Mouse (Mus musculus): ENCODE data around the gene Ptpn13. TPM values are rescaled to one million over a fixed set of nuclear protein-coding genes. Genes with fewer than 3 reads are reported as not detected.

Ptpn13 gene
- polyA plus RNA-seq, 1 experiment from 2014 or later = 8.7 TPM

- Histone ChIP-seq H3K9me3 (ENCODE audit: control insufficient read depth, low read length) (no peaks in the 10 kb centered on the region), H3K4me2 (ENCODE audit: low read length) (no peak overlapping the region), H3K9ac (replicated peaks; ENCODE audit: low read length) (no peak overlapping the region), H3K4me3 (replicated peaks; ENCODE audit: low read depth, low read length) (no peak overlapping the region), H3K27me3 (ENCODE audit: control insufficient read depth, insufficient read depth, low read length) (no peaks in the 10 kb centered on the region), H3K27ac (replicated peaks; ENCODE audit: low read depth, low read length) (no peak overlapping the region), H3K4me1 (ENCODE audit: control insufficient read depth, insufficient read depth, low read length) (no peaks in the 10 kb centered on the region), H3K36me3 (ENCODE audit: control insufficient read depth, insufficient read depth, low read length) (no peaks in the 10 kb centered on the region)
- 79% methylated on average over 9 of the region's 9 CpGs for WGBS
- no peak for DNase-seq
- no peak for ATAC-seq (ENCODE audit: low FRiP score, low TSS enrichment)
Observed at GRCm38 (mm10) chr5:103629854-103630580, 205.0 kb downstream of the Ptpn13 start.

DNA sequence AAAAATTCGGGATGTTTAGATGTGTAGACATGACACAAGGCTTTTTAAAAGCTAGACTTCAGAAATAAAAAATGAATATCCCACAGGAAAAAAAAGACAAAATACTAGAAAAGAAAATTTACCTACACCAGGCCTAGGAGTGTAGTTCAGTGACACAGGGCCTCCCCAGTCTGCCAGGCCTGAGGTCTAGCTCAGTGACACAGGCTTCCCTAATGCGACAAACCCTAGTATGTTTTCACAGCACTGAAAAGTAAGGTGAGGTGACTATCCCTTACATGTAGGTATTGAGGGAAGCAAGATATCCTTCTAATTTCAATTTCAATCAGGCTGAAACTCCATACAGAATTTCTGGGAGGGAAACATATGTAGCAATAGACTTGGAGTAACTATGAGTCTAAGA, 212.2 kb downstream of the Ptpn13 start:
- Histone ChIP-seq H3K27me3 (ENCODE audit: control insufficient read depth, insufficient read depth, low read length) (no peaks in the 10 kb centered on the region), H3K4me3 (replicated peaks; ENCODE audit: low read depth, low read length) (no peak overlapping the region), H3K27ac (replicated peaks; ENCODE audit: low read depth, low read length) (no peak overlapping the region), H3K36me3 (ENCODE audit: control insufficient read depth, insufficient read depth, low read length) (no peaks in the 10 kb centered on the region), H3K9ac (replicated peaks; ENCODE audit: low read length) (no peak overlapping the region), H3K4me2 (ENCODE audit: low read length) (no peak overlapping the region), H3K4me1 (ENCODE audit: control insufficient read depth, insufficient read depth, low read length) (no peaks in the 10 kb centered on the region), H3K9me3 (ENCODE audit: control insufficient read depth, low read length) (no peaks in the 10 kb centered on the region)
- ATAC-seq (ENCODE audit: low FRiP score, low TSS enrichment) (no peak), DNase-seq (no peak)
- WGBS = 93% methylated on average over 2 of the region's 2 CpGs

DNA sequence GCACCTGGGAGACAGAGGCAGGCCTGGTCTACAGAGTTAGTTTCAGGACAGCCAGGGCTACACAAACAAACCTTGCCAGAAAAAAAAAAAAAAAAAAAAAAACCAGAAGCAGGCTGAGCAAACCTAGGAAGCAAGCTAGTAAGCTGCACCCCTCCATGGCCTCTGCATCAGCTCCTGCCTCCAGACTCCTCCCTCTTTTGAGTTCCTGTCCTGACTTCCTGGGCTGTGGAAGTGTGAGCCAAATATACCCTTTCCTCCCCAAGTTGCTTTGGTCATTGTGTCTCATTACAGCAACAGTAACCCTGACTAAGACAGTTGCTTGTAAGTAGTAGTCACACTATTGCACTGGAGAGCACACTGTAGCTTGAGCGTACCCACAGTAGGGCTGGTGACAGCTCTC, 219.2 kb downstream of the Ptpn13 start:
- WGBS = 100% methylated on average over 1 of the region's 1 CpGs
- no peaks in the 10 kb centered on the region for H3K4me1 ChIP-seq (ENCODE audit: control insufficient read depth, insufficient read depth, low read length)

GRCm38 (mm10) chr5:103647320-103647719, 222.3 kb downstream of the Ptpn13 start:
- DNase-seq (no peak), ATAC-seq (ENCODE audit: low FRiP score, low TSS enrichment) (no peak)
- H3K9me3 ChIP-seq (ENCODE audit: control insufficient read depth, low read length) = no peaks in the 10 kb centered on the region
- no peak overlapping the region for H3K27ac ChIP-seq (replicated peaks; ENCODE audit: low read depth, low read length)
- no peak overlapping the region for H3K4me2 ChIP-seq (ENCODE audit: low read length)
- no peaks in the 10 kb centered on the region for H3K4me1 ChIP-seq (ENCODE audit: control insufficient read depth, insufficient read depth, low read length)
- H3K36me3 ChIP-seq (ENCODE audit: control insufficient read depth, insufficient read depth, low read length) = no peaks in the 10 kb centered on the region
- H3K9ac ChIP-seq (replicated peaks; ENCODE audit: low read length) = no peak overlapping the region
- H3K27me3 ChIP-seq (ENCODE audit: control insufficient read depth, insufficient read depth, low read length) = no peaks in the 10 kb centered on the region
- no peak overlapping the region for H3K4me3 ChIP-seq (replicated peaks; ENCODE audit: low read depth, low read length)
- WGBS = 81% methylated on average over 3 of the region's 3 CpGs

More for the DNA sequence above, 219.2 kb downstream of the Ptpn13 start:
- no peaks in the 10 kb centered on the region for H3K27me3 ChIP-seq (ENCODE audit: control insufficient read depth, insufficient read depth, low read length)
- DNase-seq = no peak
- H3K4me3 ChIP-seq (replicated peaks; ENCODE audit: low read depth, low read length) = no peak overlapping the region
- H3K9ac ChIP-seq (replicated peaks; ENCODE audit: low read length) = no peak overlapping the region
- no peaks in the 10 kb centered on the region for H3K9me3 ChIP-seq (ENCODE audit: control insufficient read depth, low read length)
- no peaks in the 10 kb centered on the region for H3K36me3 ChIP-seq (ENCODE audit: control insufficient read depth, insufficient read depth, low read length)
- no peak overlapping the region for H3K4me2 ChIP-seq (ENCODE audit: low read length)
- ATAC-seq (ENCODE audit: low FRiP score, low TSS enrichment) = no peak
- no peak overlapping the region for H3K27ac ChIP-seq (replicated peaks; ENCODE audit: low read depth, low read length)

Other genes with a start within 250 kb of the Ptpn13 start
- 119 and 132 TPM in 2 replicates for gene Mapk10, start 213.9 kb upstream of the Ptpn13 start, polyA plus RNA-seq (2014; fragmentation: Nextera tagmentation; extraction: Ambion mirVana)
- gene Slc10a6, start 204.2 kb downstream of the Ptpn13 start, polyA plus RNA-seq (2014; fragmentation: Nextera tagmentation; extraction: Ambion mirVana) = 0.27 and 0.29 TPM in 2 replicates
- 0.29 TPM in 1 of 2 replicates, not detected in the other for gene 1700016H13Rik, start 230.8 kb downstream of the Ptpn13 start, polyA plus RNA-seq (2014; fragmentation: Nextera tagmentation; extraction: Ambion mirVana)